Mouse (Mus musculus): ENCODE results near the gene Tmprss6.

DNA sequence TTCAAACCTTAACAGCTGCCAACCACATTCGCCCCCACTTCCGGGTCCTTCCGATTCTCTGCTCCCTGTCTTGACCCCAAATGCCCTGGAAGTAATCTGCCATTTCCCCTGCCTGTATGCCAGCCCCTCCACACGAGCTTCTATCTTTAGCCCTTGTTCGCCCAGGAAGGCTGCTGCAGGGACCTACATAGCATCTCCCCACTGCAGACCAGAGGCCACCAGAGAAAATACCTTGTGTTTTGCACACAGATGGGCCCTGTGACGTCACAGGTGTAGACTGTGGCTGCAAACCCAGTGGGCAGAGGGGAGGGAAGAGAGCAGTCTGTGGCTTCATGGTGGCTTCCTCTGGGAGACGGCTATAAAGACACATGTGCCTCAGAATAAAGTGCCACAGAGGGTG, 49.8 kb upstream of the Tmprss6 start:
- TF ChIP-seq POLR2A (IDR thresholded peaks at IDR 0.05; ENCODE audit: borderline replicate concordance, control insufficient read depth, low read depth, low read length) = no peak
- TF ChIP-seq CTCF (IDR thresholded peaks at IDR 0.05; ENCODE audit: control insufficient read depth, insufficient read depth, low read length) = no peak
